Mouse (Mus musculus): ENCODE data around the gene Rfx5. TPM values are rescaled to one million over a fixed set of nuclear protein-coding genes. Genes with fewer than 3 reads are reported as not detected.

Gene Rfx5
- polyA plus RNA-seq, 2 experiments, result 12.9 to 29.9 TPM

- Histone ChIP-seq H3K4me3 (replicated peaks; ENCODE audit: low read length) (no peak overlapping the region), H3K4me1 (ENCODE audit: control insufficient read depth, insufficient read depth, low read length) (peaks cover 12% of the 10 kb centered on the region; the same call in 1 of the 2 replicates), H3K27me3 (ENCODE audit: control insufficient read depth, insufficient read depth, low read length) (no peaks in the 10 kb centered on the region), H3K27ac (replicated peaks; ENCODE audit: low read depth, low read length) (no peak overlapping the region), H3K4me2 (replicated peaks; ENCODE audit: low read depth, low read length, severe bottlenecking) (no peak overlapping the region), H3K9ac (ENCODE audit: low read depth, low read length, severe bottlenecking) (no peak overlapping the region), H3K9me3 (ENCODE audit: control insufficient read depth, low read length) (no peaks in the 10 kb centered on the region), H3K36me3 (ENCODE audit: control insufficient read depth, insufficient read depth, low read length) (peaks cover 68% of the 10 kb centered on the region)
- no peak for ATAC-seq (ENCODE audit: low FRiP score, low read depth)
- no peak for TF ChIP-seq POLR2A (IDR thresholded peaks at IDR 0.05; ENCODE audit: borderline replicate concordance, extremely low read depth, insufficient read depth, insufficient read length)
- no peak for DNase-seq (ENCODE audit: low spot score)
- 84% methylated on average over 7 of the region's 7 CpGs for WGBS
These were observed 56.5 kb downstream of the Rfx5 start for GRCm38 (mm10) chr3:95010396-95010795.

Small RNA genes lying within 50 kb of the gene (microRNA-seq; reads per million reads assigned to microRNA genes)
- not detected for gene Mir7013

Other genes with a start within 250 kb of the Rfx5 start
- 3.4 and 4.6 TPM in 2 replicates for gene Cgn, start 167.6 kb upstream of the Rfx5 start, polyA plus RNA-seq (2012; rRNA removed)
- 7.5 and 8.0 TPM in 2 replicates for gene Cgn, start 167.6 kb upstream of the Rfx5 start, polyA plus RNA-seq (2014; fragmentation: Nextera tagmentation; extraction: Ambion mirVana)
- gene Pogz, start 116.5 kb upstream of the Rfx5 start, polyA plus RNA-seq (2012; rRNA removed), result 45.8 and 60.1 TPM in 2 replicates
- gene Pogz, start 116.5 kb upstream of the Rfx5 start, polyA plus RNA-seq (2014; fragmentation: Nextera tagmentation; extraction: Ambion mirVana), result 19.6 and 20.7 TPM in 2 replicates
- gene Psmb4, start 67.1 kb upstream of the Rfx5 start, polyA plus RNA-seq (2012; rRNA removed), result 348 and 378 TPM in 2 replicates
- gene Psmb4, start 67.1 kb upstream of the Rfx5 start, polyA plus RNA-seq (2014; fragmentation: Nextera tagmentation; extraction: Ambion mirVana), result 369 and 384 TPM in 2 replicates
- 28.7 and 32.9 TPM in 2 replicates for gene Selenbp1, start 21.0 kb upstream of the Rfx5 start, polyA plus RNA-seq (2012; rRNA removed)
- gene Selenbp1, start 21.0 kb upstream of the Rfx5 start, polyA plus RNA-seq (2014; fragmentation: Nextera tagmentation; extraction: Ambion mirVana), result 29.5 and 34.9 TPM in 2 replicates
- gene Pi4kb, start 20.7 kb downstream of the Rfx5 start, polyA plus RNA-seq (2012; rRNA removed), result 54.7 and 54.8 TPM in 2 replicates
- 30.4 and 35.6 TPM in 2 replicates for gene Pi4kb, start 20.7 kb downstream of the Rfx5 start, polyA plus RNA-seq (2014; fragmentation: Nextera tagmentation; extraction: Ambion mirVana)
- gene Zfp687, start 61.4 kb downstream of the Rfx5 start, polyA plus RNA-seq (2012; rRNA removed), result 26.8 and 28.8 TPM in 2 replicates
- 18.8 and 23.2 TPM in 2 replicates for gene Zfp687, start 61.4 kb downstream of the Rfx5 start, polyA plus RNA-seq (2014; fragmentation: Nextera tagmentation; extraction: Ambion mirVana)
- gene Psmd4, start 88.5 kb downstream of the Rfx5 start, polyA plus RNA-seq (2012; rRNA removed), result 249 and 282 TPM in 2 replicates
- 258 and 280 TPM in 2 replicates for gene Psmd4, start 88.5 kb downstream of the Rfx5 start, polyA plus RNA-seq (2014; fragmentation: Nextera tagmentation; extraction: Ambion mirVana)
- 35.1 and 41.2 TPM in 2 replicates for gene Pip5k1a, start 152.9 kb downstream of the Rfx5 start, polyA plus RNA-seq (2012; rRNA removed)
- gene Pip5k1a, start 152.9 kb downstream of the Rfx5 start, polyA plus RNA-seq (2014; fragmentation: Nextera tagmentation; extraction: Ambion mirVana), result 15.7 and 16.5 TPM in 2 replicates
- 125 and 130 TPM in 2 replicates for gene Vps72, start 156.9 kb downstream of the Rfx5 start, polyA plus RNA-seq (2012; rRNA removed)
- gene Vps72, start 156.9 kb downstream of the Rfx5 start, polyA plus RNA-seq (2014; fragmentation: Nextera tagmentation; extraction: Ambion mirVana), result 141 and 163 TPM in 2 replicates
- gene Tmod4, start 170.4 kb downstream of the Rfx5 start, polyA plus RNA-seq (2012; rRNA removed), result 3.2 and 5.0 TPM in 2 replicates
- 2.9 and 3.7 TPM in 2 replicates for gene Tmod4, start 170.4 kb downstream of the Rfx5 start, polyA plus RNA-seq (2014; fragmentation: Nextera tagmentation; extraction: Ambion mirVana)
- gene Scnm1, start 179.9 kb downstream of the Rfx5 start, polyA plus RNA-seq (2012; rRNA removed), result 85.0 and 106 TPM in 2 replicates
- gene Scnm1, start 179.9 kb downstream of the Rfx5 start, polyA plus RNA-seq (2014; fragmentation: Nextera tagmentation; extraction: Ambion mirVana), result 65.7 and 73.1 TPM in 2 replicates
- 11.7 and 11.8 TPM in 2 replicates for gene Lysmd1, start 180.0 kb downstream of the Rfx5 start, polyA plus RNA-seq (2012; rRNA removed)
- 13.3 and 15.3 TPM in 2 replicates for gene Lysmd1, start 180.0 kb downstream of the Rfx5 start, polyA plus RNA-seq (2014; fragmentation: Nextera tagmentation; extraction: Ambion mirVana)
- gene Tnfaip8l2, start 188.3 kb downstream of the Rfx5 start, polyA plus RNA-seq (2012; rRNA removed), result 4.4 and 4.9 TPM in 2 replicates
- 6.1 and 8.0 TPM in 2 replicates for gene Tnfaip8l2, start 188.3 kb downstream of the Rfx5 start, polyA plus RNA-seq (2014; fragmentation: Nextera tagmentation; extraction: Ambion mirVana)
- gene Sema6c, start 206.4 kb downstream of the Rfx5 start, polyA plus RNA-seq (2012; rRNA removed), result 56.5 and 79.0 TPM in 2 replicates
- 14.0 and 15.7 TPM in 2 replicates for gene Sema6c, start 206.4 kb downstream of the Rfx5 start, polyA plus RNA-seq (2014; fragmentation: Nextera tagmentation; extraction: Ambion mirVana)

Data from limb, embryonic 14.5 days (tissue).